Mouse (Mus musculus) erythroblast, embryonic 14.5 days (primary cell): Measurements from ENCODE around the gene 1700020A23Rik.

Experiments
- GATA1 ChIP-seq: IDR thresholded peaks from 2 replicates; pipeline ENCODE4 v1.6.1; 2012; ENCODE audit warnings: low read length, inconsistent platforms, mixed read lengths
- TAL1 ChIP-seq: IDR thresholded peaks from 3 replicates; pipeline ENCODE4 v1.6.1; 2012; ENCODE audit warnings: low read length, inconsistent platforms, mixed read lengths

DNA sequence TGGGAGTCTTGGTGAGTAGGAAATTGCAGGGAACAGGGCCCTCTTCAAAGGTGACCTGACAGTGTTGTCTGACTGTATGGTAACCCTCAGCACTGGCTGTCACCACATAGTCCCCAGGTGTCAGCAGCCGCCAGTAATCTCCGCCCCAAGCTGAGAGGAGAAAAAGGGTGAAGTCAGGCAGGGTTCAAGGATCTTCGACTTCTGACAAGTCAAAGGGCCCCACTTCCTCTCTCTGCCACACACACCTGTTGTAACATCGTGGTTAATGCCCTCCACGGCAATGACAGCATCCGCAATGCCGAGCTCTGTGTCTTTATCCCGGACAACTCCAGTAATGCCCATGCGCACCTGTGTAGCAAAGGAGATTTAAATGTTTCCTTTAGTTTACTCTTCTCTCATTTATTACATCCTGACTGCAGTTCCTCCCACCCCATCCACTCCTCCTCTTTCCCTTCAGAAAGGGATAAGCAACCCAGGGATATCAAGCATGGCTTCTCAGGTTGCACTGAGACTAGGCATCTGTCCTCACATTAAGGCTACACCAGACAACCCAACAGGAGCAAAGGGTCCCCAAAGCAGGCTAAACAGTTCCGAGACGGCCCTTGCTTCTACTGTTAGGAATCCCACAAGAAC is 13.9 kb upstream of the 1700020A23Rik start:
- TF ChIP-seq GATA1, result no peak
- TF ChIP-seq TAL1, result no peak
